Mouse (Mus musculus): ENCODE results near the gene Ddx47.

GRCm38 (mm10) chr6:135060728-135061127 is 49.3 kb downstream of the Ddx47 start:
- no peak for TF ChIP-seq CTCF (IDR thresholded peaks at IDR 0.05 in 2 of 3, conservative IDR thresholded peaks at IDR 0.05 in 1 of 3; ENCODE audit: control insufficient read depth in 1 of 3, insufficient read depth in 1 of 3, low read depth in 2 of 3, low read length in 3 of 3, poor library complexity in 1 of 3, severe bottlenecking in 1 of 3)
- no peak for TF ChIP-seq POLR2A (IDR thresholded peaks at IDR 0.05; ENCODE audit: control insufficient read depth in 1 of 2, insufficient read depth in 1 of 2, low read depth in 1 of 2, low read length in 2 of 2, poor library complexity in 1 of 2)
- no peak for TF ChIP-seq ZKSCAN1 (IDR thresholded peaks at IDR 0.05; ENCODE audit: low read depth, low read length)
